Mouse (Mus musculus): ENCODE measurements at regions not wholly inside any gene's neighbourhood (a gene's known extent, or its start where the extent isn't known, plus 50 kb on each side); places are given as distances from the start of the nearest gene placed in this dataset.

GRCm38 (mm10) chr7:111138038-111138437 lies 55.2 kb upstream of the Eif4g2 start:
- no peak for DNase-seq (ENCODE audit: low read depth in 1 of 2, low spot score in 2 of 2)

DNA sequence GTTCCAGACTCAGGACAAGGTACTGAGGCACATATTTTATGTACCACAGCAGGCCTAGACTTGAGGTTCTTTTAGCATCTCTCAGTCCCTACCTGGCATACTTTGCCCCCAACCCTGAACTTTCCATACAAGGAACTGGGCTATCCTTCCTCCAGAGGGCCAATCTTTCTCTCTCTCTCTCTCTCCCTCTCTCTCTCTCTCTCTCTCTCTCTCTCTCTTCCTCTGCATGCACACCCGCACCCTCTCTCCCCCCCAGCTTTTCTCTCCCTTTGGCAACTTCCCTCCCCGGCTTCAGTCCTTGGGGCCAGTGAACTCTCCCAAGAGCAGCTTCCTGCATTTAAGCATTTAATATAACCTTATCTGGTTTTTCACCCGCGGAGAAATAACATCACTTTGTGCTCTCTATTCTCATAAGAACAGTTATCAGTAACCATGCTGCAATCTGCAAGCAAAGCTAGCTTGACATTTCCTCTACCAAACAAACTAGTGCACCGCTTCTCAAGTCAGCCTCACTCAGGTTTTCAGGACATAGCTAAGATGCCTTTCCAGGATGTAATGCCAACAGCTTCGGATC lies 53.3 kb upstream of the Eif4g2 start:
- no peak for DNase-seq (ENCODE audit: low read depth in 1 of 2, low spot score in 2 of 2)

- DNase-seq (ENCODE audit: low read depth in 1 of 2, low spot score in 2 of 2): no peak
Observed at GRCm38 (mm10) chr7:111134496-111134895, 51.7 kb upstream of the Eif4g2 start.

Measured in monocyte, adult 2 months (primary cell).